Mouse (Mus musculus): ENCODE measurements around the gene Plekha1. TPM values are rescaled to one million over a fixed set of nuclear protein-coding genes. Genes with fewer than 3 reads are reported as not detected.

Plekha1 gene
- 10.7 and 11.3 TPM in 2 replicates for polyA plus RNA-seq (2012)

GRCm38 (mm10) chr7:130865613-130866591, at the start of gene Plekha1:
Gene Plekha1 (plus strand): TSS chr7:130865756.

GRCm38 (mm10) chr7:130935793-130936471, 70.4 kb downstream of the Plekha1 start, which contains the start of gene Htra1:
Gene Htra1 (plus strand): TSS chr7:130936111.

Other genes with a start within 250 kb of the Plekha1 start
- gene Btbd16, start 91.7 kb upstream of the Plekha1 start, polyA plus RNA-seq (2012): 0.13 and 0.18 TPM in 2 replicates
- gene Htra1, start 70.4 kb downstream of the Plekha1 start, polyA plus RNA-seq (2012): 0.08 and 0.16 TPM in 2 replicates
- gene Dmbt1, start 166.3 kb downstream of the Plekha1 start, polyA plus RNA-seq (2012): not detected in 2 replicates

All from megakaryocyte-erythroid progenitor cell, adult 5 weeks (primary cell).